In the genomic region with DNA sequence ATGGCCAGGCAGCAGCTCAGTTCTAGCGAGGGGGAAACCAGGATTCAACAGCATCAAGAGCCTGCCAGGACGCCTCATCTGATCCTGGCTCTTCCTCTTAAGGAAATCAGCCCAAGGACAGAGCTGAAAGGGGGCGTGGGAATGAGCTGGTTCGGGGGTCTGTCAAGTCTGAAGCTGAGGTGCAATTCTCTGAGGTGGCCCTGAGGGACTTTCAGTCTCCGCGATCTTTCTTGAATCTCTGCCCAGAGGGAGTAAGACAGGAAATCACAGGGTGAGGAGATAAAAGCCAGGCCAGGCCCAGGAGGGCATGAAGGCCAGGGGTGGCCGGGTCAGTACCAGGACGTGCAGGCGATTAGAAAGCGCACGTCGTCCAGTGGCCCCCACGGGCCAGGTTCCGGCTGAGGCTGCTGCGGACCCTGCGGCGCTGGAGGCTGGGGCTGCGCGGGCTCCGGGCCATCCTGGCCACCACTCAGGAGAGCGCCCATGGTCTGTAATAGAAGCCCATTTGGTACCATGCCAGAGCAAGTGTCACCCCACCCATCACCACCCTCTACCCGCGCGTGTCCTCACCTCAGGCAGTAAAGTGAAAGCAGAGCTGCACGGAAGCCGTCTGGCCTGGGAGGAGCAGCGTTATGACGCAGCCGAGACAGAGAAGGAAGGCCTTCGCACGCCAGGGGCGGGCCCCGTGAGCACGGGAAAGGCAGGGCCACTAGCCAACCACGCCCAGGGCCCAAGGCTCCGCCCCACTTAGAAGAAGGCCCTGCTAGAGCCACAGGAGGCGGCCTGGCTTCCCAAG, we compare ENCODE assay signal across 8 mouse cellular contexts. TPM values are rescaled to one million over a fixed set of nuclear protein-coding genes. Genes with fewer than 3 reads are reported as not detected.
DNase-seq lines count a peak whose midpoint lies in the region; ATAC-seq lines count a peak whose summit lies in the region.

No protein-coding gene starts in this region.

- no peaks in the 10 kb centered on the region for H3K27me3 ChIP-seq in hindbrain, embryonic 11.5 days (ENCODE audit: control insufficient read depth, insufficient read depth, low read length)

- ATAC-seq in hindbrain, embryonic 11.5 days (ENCODE audit: low FRiP score), result peak; percentile 96

- peak overlapping the region; percentile 58 for H3K27ac ChIP-seq in hindbrain, embryonic 11.5 days (ENCODE audit: low read depth, low read length)

- peak overlapping the region; percentile 75 for H3K9ac ChIP-seq in hindbrain, embryonic 11.5 days (ENCODE audit: low read depth, low read length)

- 4% methylated on average over 37 of the region's 37 CpGs for WGBS in hindbrain, embryonic 11.5 days

- H3K4me3 ChIP-seq in hindbrain, embryonic 11.5 days (ENCODE audit: low read depth, low read length), result peak overlapping the region; percentile 51

- DNase-seq in MN1 (ENCODE audit: low spot score), result peak; percentile 96
- DNase-seq in cerebellum, adult 9-10 months, result peak; percentile 95
- peak; percentile 92 to 95 for DNase-seq in frontal cortex, adult 2 months (ENCODE audit: extremely low spot score in 1 of 2, low spot score in 1 of 2)
- DNase-seq in hindbrain, embryonic 11.5 days (ENCODE audit: low spot score), result peak; percentile 91
- peak; percentile 91 to 94 for DNase-seq in layer of hippocampus, postnatal 10 days (ENCODE audit: low spot score in 2 of 2)
- peak; percentile 98 for DNase-seq in lung, postnatal 10 days
- DNase-seq in ovary, postnatal 36 days (ENCODE audit: low spot score), result peak; percentile 95
- DNase-seq in thymus, postnatal 25 days, result peak; percentile 95

- H3K4me1 ChIP-seq in hindbrain, embryonic 11.5 days (replicated peaks; ENCODE audit: control insufficient read depth, insufficient read depth, low read length), result no peaks in the 10 kb centered on the region

- H3K4me2 ChIP-seq in hindbrain, embryonic 11.5 days (replicated peaks; ENCODE audit: low read depth, low read length), result peak overlapping the region; percentile 81

- H3K36me3 ChIP-seq in hindbrain, embryonic 11.5 days (ENCODE audit: control insufficient read depth, insufficient read depth, low read length), result peaks cover 10% of the 10 kb centered on the region

- no peaks in the 10 kb centered on the region for H3K9me3 ChIP-seq in hindbrain, embryonic 11.5 days (ENCODE audit: control insufficient read depth, low read length)

RNA-seq across cellular contexts. Expression of gene BC029722, which starts 0.4 kb away (rescaled TPM):
- polyA plus RNA-seq in frontal cortex, adult 2 months (2012; rRNA removed), result 81.7 and 83.7 TPM in 2 replicates
- 9.6 and 9.7 TPM in 2 replicates for polyA plus RNA-seq in hindbrain, embryonic 11.5 days (2014; fragmentation: Nextera tagmentation; extraction: Ambion mirVana)
- 10 to 100 TPM; 37.2 to 38.1 TPM for total RNA-seq in layer of hippocampus, postnatal 10 days (2021)

RNA-seq across cellular contexts. Expression of gene Eif6, which starts 7.9 kb away (rescaled TPM):
- polyA plus RNA-seq in frontal cortex, adult 2 months (2012; rRNA removed), result 69.1 and 75.1 TPM in 2 replicates
- 193 and 208 TPM in 2 replicates for polyA plus RNA-seq in hindbrain, embryonic 11.5 days (2014; fragmentation: Nextera tagmentation; extraction: Ambion mirVana)
- total RNA-seq in layer of hippocampus, postnatal 10 days (2021), result 10 to 100 TPM; 73.4 to 83.1 TPM

RNA-seq across cellular contexts. Expression of gene Fam83c, which starts 15.9 kb away (rescaled TPM):
- not detected in 2 replicates for polyA plus RNA-seq in frontal cortex, adult 2 months (2012; rRNA removed)
- polyA plus RNA-seq in hindbrain, embryonic 11.5 days (2014; fragmentation: Nextera tagmentation; extraction: Ambion mirVana), result 0.19 and 0.20 TPM in 2 replicates
- total RNA-seq in layer of hippocampus, postnatal 10 days (2021), result not detected

RNA-seq across cellular contexts. Expression of gene Mmp24, which starts 43.7 kb away (rescaled TPM):
- 36.1 and 39.7 TPM in 2 replicates for polyA plus RNA-seq in frontal cortex, adult 2 months (2012; rRNA removed)
- 3.2 and 3.4 TPM in 2 replicates for polyA plus RNA-seq in hindbrain, embryonic 11.5 days (2014; fragmentation: Nextera tagmentation; extraction: Ambion mirVana)
- 10 to 100 TPM; 64.1 to 67.5 TPM for total RNA-seq in layer of hippocampus, postnatal 10 days (2021)

Comparison
In these comparisons a context has a peak if more than half of its experiments do, and no peak if none do; other contexts are left out.
1. Peak in every context shown above with its lines: DNase-seq, ATAC-seq, H3K4me3 ChIP-seq and H3K27ac ChIP-seq.